Mouse (Mus musculus): Measurements from ENCODE around the gene Zscan21.
"Not testable (repeated sequence)": the region's sequence is repeated elsewhere in the genome, so short reads cannot be mapped to it uniquely, and the experiment has no call there.

Gene Zscan21

GRCm38 (mm10) chr5:138116255-138117198, at the start of gene Zscan21:
Gene Zscan21 (plus strand): TSS chr5:138116903.
- in situ Hi-C loops (cut with MboI; ENCODE audit: low sequenced_read_pairs): no loop called here

GRCm38 (mm10) chr5:138073803-138074202, 42.9 kb upstream of the Zscan21 start:
- in situ Hi-C loops (cut with MboI; ENCODE audit: low sequenced_read_pairs): no loop called here

GRCm38 (mm10) chr5:138075684-138076083, 41.0 kb upstream of the Zscan21 start:
- in situ Hi-C loops (cut with MboI; ENCODE audit: low sequenced_read_pairs): no loop called here

GRCm38 (mm10) chr5:138076148-138076547, 40.6 kb upstream of the Zscan21 start:
- in situ Hi-C loops (cut with MboI; ENCODE audit: low sequenced_read_pairs): no loop called here

GRCm38 (mm10) chr5:138080456-138080855, 36.2 kb upstream of the Zscan21 start:
- in situ Hi-C loops (cut with MboI; ENCODE audit: low sequenced_read_pairs): no loop called here

GRCm38 (mm10) chr5:138081446-138081845, 35.3 kb upstream of the Zscan21 start:
- in situ Hi-C loops (cut with MboI; ENCODE audit: low sequenced_read_pairs): no loop called here

GRCm38 (mm10) chr5:138083318-138083900, 33.3 kb upstream of the Zscan21 start:
- in situ Hi-C loops (cut with MboI; ENCODE audit: low sequenced_read_pairs): no loop called here

- in situ Hi-C loops (cut with MboI; ENCODE audit: low sequenced_read_pairs): no loop called here
Measured at GRCm38 (mm10) chr5:138083936-138084335, 32.8 kb upstream of the Zscan21 start.

- in situ Hi-C loops (cut with MboI; ENCODE audit: low sequenced_read_pairs): no loop called here
Measured at GRCm38 (mm10) chr5:138084507-138084906, 32.2 kb upstream of the Zscan21 start.

GRCm38 (mm10) chr5:138084996-138085395, 31.7 kb upstream of the Zscan21 start, which contains the start of gene Zkscan1:
Gene Zkscan1 (plus strand): TSS chr5:138085084.
- in situ Hi-C loops (cut with MboI; ENCODE audit: low sequenced_read_pairs): no loop called here

GRCm38 (mm10) chr5:138085421-138085911, 31.2 kb upstream of the Zscan21 start:
- in situ Hi-C loops (cut with MboI; ENCODE audit: low sequenced_read_pairs): no loop called here

- in situ Hi-C loops (cut with MboI; ENCODE audit: low sequenced_read_pairs): no loop called here
Measured at GRCm38 (mm10) chr5:138086842-138087241, 29.9 kb upstream of the Zscan21 start.

- in situ Hi-C loops (cut with MboI; ENCODE audit: low sequenced_read_pairs): no loop called here
Measured at GRCm38 (mm10) chr5:138088366-138088765, 28.3 kb upstream of the Zscan21 start.

GRCm38 (mm10) chr5:138089108-138089551, 27.6 kb upstream of the Zscan21 start:
- in situ Hi-C loops (cut with MboI; ENCODE audit: low sequenced_read_pairs): no loop called here

GRCm38 (mm10) chr5:138090271-138090670, 26.4 kb upstream of the Zscan21 start:
- in situ Hi-C loops (cut with MboI; ENCODE audit: low sequenced_read_pairs): no loop called here

- in situ Hi-C loops (cut with MboI; ENCODE audit: low sequenced_read_pairs): no loop called here
Measured at GRCm38 (mm10) chr5:138090737-138091136, 26.0 kb upstream of the Zscan21 start.

- in situ Hi-C loops (cut with MboI; ENCODE audit: low sequenced_read_pairs): no loop called here
Measured at GRCm38 (mm10) chr5:138092771-138093170, 23.9 kb upstream of the Zscan21 start.

GRCm38 (mm10) chr5:138094474-138094873, 22.2 kb upstream of the Zscan21 start:
- in situ Hi-C loops (cut with MboI; ENCODE audit: low sequenced_read_pairs): no loop called here

- in situ Hi-C loops (cut with MboI; ENCODE audit: low sequenced_read_pairs): no loop called here
Measured at GRCm38 (mm10) chr5:138104976-138105375, 11.7 kb upstream of the Zscan21 start.

GRCm38 (mm10) chr5:138107130-138107529, 9.6 kb upstream of the Zscan21 start:
- in situ Hi-C loops (cut with MboI; ENCODE audit: low sequenced_read_pairs): no loop called here

- in situ Hi-C loops (cut with MboI; ENCODE audit: low sequenced_read_pairs): not testable (repeated sequence)
Measured at GRCm38 (mm10) chr5:138109847-138110396, 6.8 kb upstream of the Zscan21 start.
